Mouse (Mus musculus) gastrocnemius, postnatal 14 days (tissue): ENCODE data around the gene Smg5. TPM values are rescaled to one million over a fixed set of nuclear protein-coding genes. Genes with fewer than 3 reads are reported as not detected.
"Not testable (repeated sequence)": the region's sequence is repeated elsewhere in the genome, so short reads cannot be mapped to it uniquely, and the experiment has no call there.

Experiments used
- DNase-seq: peaks from one replicate; pipeline ENCODE4 v3.0.0; 2021; ENCODE audit warnings: mixed read lengths
- intact Hi-C: fragments of 180-260 bp; cut with DNase I; formaldehyde crosslinking; loops from one replicate; pipeline ENCODE4 v1.15.1; 2025; ENCODE audit warnings: low total_unique reads
- total RNA-seq, 2 experiments: library from RNA; stranded (reverse); gene quantifications; 2 replicates each; pipeline ENCODE4 v1.2.3; 2021

The Smg5 gene
- total RNA-seq, 2 experiments from 2014 or later = 29.2 to 32.4 TPM

DNA sequence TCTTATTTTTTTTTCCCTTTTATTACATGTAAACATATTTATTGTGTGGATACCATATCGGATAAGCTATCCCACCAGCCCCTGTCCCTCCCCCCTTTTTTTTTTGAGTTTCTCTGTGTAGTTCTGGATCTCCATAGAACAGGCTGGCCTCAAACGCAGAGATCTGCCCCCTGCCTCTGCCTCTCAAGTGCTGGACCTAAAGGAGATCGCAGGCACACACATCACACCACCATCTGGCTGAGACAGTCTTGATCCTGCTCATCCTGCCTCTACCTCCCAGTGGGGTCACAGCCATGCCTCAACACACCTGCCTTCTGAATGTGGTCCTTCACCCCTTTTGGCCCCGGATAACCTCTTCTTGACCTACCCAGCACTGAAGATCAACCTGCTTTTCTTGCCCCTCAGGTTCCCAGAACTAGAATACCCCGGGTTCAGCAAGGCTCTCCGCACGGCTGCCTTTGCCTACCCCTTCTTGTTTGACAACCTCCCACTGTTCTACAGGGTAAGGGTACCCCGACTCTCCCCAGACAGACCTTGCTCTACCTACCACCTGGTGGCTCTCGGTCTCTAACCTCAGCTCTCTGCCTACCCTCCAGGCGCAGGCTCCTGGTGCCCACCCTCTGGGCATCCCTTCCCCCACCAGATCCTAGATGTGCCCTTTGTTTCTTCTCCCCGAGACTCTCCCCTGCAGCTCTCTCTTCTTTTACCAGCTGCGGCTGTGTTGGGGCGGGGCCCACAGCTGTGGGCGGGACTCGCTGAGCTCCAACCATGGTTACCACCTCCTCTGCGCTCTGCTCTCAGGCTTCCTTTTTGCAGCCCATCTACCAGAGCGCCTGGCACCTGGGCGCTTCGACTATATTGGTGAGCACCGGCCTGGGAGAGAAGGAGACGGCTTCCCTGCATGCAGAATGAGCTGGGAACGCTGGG is 45.6 kb downstream of the Smg5 start:
- intact Hi-C loops, DNase-seq: not testable (repeated sequence)

DNA sequence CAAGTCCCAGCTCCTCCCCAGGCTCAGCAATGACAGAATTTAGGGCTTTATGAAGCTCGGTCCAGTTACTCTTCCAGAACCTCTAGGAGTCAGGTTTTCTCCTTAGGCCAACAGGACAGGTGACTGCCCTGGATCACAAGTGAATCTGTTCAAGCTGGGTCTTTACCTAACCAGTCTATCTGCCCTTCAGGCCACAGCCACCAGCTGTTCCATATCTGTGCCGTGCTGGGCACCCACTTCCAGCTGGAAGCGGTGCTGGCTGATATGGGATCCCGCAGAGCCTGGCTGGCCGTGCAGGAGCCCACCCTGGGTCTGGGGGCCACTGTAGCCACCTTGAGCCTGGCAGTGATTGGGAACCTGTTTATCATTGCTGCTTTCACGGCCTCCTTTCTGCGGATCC is 46.3 kb downstream of the Smg5 start:
- intact Hi-C loops, DNase-seq: not testable (repeated sequence)

DNA sequence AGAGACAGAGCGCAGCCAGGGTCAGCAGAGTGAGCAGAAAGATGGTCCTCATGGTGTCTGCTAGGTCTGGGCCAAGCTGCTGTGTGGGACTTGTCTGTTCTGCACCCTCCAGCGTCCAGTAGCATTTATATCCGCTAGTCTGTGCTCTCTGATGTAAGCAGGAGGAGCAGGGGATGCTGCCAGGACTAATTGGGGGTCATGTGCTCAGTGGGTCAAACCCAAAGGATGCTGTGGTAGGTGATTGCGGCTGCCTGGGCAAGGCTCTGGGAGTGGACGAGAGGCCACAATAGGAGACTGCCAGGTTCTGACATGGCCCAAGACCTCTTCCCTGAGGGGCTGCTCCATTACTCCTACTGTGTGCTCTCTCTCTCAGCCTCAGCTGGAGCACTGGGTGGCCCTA is 48.3 kb downstream of the Smg5 start, which contains the start of gene Bglap:
Gene Bglap, minus strand, starts transcription at position 101 of the 400 bp plus-strand sequence.
- no peak for DNase-seq
- intact Hi-C loops = no loop called here

DNA sequence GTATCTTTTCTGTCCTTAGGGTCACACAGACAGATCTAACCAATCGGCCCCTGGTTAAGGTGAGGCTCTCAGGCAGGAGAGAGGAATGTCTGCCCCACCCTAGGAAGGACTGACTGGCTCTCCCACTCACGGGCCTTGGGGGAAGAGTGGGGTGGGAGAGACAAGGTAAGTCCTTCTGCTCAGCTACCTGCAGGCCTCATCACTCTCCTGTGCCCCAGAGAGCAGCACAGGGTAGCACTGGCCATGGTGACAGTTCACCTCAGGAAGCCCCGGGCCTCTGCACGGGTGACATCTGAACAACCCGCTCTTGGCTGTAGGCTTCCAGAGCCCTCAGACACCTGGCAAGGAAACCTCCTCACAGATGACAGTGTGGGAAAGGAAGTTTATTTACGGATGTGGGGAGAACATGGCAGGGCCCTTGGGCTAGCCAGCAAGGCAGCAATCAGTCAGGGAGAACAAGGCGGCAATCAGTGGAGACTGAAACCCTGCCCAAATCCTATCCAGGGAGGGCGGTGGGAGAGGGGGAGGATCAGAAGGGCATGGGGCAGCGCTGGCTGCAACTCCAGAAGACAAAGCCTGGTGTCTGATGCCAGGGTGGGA is 57.8 kb downstream of the Smg5 start:
- no peak for DNase-seq
- intact Hi-C loops = no loop called here

DNA sequence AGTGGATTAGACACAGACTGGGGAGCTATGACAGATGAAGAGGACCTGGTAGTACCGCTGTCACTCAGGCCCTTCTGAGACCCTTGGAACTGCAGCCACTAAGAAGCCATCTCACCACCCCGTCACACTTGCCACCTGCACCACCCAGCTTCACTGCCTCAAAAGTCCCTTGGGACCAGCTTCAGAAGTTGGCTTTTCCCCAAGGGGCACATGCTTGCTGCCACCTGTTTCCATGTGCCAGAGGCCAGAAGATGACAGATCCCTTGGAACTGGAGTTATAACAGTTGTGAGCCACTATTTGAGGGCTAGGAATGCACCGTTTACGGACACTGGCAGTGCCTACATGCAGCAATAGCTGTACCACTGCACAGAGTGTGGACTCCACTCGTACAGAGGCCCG is 59.2 kb downstream of the Smg5 start:
- no peak for DNase-seq
- intact Hi-C loops = no loop called here

DNA sequence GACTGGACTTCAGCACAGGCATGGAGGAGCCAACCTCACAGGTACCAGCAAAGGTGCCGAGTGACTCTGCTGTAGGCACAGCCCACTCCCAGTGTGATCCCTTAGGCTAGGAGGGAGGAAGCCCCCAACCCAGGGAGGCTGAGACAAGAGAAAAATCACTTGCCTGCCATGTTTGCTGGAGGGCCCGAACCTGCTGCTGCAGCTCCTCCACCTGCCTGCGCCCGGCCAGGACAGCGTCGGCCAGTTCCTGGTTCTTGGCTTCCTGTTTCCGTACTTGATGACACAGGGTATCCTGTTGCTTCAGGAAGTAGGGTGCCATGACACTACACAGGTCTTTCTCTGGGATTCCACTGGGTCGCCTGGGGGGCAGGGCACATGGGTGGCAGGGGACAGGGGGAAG is 59.7 kb downstream of the Smg5 start:
- DNase-seq = no peak
- intact Hi-C loops = no loop called here

DNA sequence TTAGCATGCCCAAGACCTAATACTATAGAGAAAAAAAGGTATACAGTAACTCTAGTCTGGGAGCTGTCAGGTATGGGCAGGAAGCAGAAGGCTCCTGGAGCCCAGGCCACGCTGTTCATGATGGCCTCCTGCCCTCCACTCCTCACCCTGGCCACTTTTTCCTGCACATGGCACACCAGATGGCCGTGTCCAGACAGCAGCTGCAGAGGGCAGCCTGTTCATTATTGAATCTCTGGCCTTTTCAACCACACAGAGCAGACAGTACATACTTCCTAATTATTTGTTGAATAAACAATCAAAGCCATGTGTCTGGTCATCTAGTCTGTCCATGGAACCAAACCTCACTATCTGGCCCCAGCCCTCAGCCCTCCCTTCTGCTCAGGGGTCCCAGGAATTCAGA is 62.6 kb downstream of the Smg5 start:
- intact Hi-C loops = no loop called here

DNA sequence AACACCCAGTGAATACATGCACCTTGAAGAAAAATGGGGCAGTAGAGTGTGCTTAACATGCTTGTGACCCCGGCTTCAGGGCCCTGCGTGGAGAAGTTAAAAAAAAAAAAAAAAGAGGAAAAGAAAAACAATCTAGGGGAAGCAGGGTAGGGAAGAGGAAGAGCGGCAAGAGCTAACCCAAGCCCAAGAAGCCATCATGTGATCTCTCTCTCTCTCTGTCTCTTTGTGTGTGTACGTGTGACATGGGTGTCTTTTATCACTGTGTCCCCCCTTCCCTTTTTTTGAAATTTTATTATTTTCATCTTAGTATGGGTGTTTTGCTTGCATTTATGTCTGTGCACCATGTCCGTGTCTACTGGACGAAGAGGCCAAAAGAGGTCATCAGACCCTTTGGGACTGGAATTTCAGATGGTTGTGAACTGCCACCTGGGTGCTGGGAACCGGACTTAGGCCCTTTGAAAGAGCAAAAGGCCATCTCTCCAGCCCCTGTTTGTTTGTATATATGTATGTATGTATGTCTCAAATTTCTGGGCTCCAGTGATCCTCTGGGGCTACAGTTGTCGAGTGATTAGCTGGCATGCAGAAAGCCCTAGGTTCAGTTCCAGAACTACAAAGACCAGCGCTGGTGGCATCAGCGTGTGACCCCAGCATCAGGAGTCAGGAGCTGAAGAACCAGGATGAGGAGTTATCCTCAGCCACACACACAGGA is 67.6 kb downstream of the Smg5 start:
- intact Hi-C loops = no loop called here
- DNase-seq = no peak

More for the DNA sequence above, 62.6 kb downstream of the Smg5 start:
- no peak for DNase-seq

DNA sequence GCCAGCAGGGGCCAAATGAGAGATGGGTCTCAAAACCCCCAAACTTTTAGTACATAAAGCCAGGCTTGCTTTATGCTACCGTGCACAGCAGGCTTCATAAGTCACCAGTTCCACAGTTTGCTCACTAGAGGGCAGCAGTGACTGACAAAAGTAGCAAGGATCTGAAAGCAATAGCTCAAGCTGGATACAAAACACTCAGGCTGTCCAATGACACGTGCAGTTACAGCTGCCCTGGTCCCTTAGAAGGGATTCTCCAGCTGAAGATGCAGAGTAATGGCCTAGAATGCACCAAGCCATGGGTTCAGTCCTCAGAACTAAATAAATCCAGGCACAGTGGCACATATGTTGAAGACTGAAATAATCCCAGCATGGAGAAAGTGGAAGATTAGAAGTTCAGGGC is 71.0 kb downstream of the Smg5 start:
- intact Hi-C loops = loop anchor here (2.0 to 5.0 kb wide), 2 partner anchors 62 to 115 kb away; no protein-coding TSS in a partner anchor
- DNase-seq = peak; percentile 53

DNA sequence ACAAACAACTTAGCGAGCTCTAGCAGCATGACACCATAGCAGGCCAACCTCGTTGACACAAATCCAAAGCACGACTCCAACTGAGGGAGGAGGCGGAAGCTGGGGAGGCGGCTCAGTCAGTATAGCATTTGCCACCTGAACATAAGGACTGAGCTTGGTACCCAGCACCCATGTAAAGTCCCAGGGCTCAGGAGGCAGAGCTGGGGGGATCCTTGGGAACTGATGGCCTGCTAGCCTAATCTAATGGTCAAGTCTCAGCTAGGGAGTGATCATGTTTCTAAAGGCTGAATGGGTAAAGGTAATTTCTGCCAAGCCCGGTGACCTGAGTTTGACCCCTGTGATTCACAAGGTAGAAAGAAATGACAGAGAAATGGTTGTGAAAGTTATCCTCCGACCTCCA is 71.5 kb downstream of the Smg5 start:
- intact Hi-C loops = loop anchor here (2.0 to 5.0 kb wide), 2 partner anchors 61 to 115 kb away; no protein-coding TSS in a partner anchor
- no peak for DNase-seq

DNA sequence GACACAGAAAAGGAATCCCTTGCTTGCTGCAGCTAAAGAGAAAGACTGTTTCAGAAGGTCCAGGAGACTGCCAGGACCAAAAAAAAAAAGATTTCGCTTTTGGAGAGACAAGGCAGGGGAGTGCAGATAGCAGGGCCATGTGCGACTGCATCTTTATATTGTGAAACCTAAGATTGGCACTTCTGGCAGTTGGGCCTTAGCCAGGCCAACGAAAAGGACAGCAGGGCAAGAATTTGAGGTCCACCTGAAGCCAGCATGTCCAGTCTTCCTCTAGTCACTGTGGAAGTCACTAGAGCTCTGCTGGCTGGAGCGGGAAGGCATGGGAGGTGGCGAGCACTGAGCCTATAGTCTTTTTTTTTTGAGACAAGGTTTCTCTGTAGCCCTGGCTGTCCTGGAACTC is 72.9 kb downstream of the Smg5 start:
- DNase-seq = no peak
- intact Hi-C loops = loop anchor here (5.0 kb wide), 1 partner anchor 113 kb away; no protein-coding TSS in a partner anchor

DNA sequence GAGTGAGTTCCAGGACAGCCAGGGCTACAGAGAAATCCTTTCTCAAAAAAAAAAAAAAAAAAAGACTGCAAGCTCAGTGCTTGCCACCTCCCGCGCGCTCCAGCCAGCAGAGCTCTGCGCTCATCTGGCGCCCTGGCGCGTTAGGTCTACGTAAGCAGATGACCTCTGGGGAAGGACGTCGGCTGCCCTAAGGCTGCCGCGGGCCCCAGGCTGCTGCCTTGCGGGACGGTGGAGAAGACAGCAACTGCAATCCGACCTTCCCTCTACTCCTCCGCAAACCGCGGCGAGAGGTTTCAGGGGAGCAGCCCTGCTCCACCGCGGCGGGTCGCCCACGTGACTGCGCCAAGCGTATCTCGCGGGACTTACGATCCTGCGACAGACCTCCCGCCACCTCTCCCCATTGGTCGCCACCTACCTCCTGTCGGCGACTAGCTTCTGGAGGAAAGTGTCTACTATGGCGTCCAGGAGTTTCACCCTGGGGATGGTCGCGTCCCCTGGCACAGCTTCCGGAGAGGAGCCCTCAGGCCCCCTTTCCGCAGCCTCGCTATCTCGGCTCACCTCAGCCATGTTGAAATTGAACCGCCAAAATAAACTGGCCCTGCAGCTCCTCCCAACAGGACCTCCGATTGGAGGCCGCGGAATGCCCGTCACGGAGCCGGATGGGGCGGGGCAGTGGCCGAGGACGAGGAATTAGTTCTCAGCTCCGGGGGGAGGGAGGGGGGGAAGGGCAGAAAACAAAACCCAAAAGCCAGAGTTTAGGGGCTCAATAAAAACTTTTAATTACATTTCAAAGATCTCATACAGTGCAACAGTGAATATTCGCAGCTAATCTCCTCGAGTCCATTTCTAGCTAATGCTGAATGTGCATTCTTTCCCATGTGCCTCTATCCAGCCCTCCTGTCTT is 73.9 kb downstream of the Smg5 start, which contains the start of gene Pmf1:
Gene Pmf1, minus strand, starts transcription at position 591 of the 904 bp plus-strand sequence.
- DNase-seq = peak; percentile 96
- intact Hi-C loops = loop anchor here (5.0 kb wide), 1 partner anchor 112 kb away; no protein-coding TSS in a partner anchor

DNA sequence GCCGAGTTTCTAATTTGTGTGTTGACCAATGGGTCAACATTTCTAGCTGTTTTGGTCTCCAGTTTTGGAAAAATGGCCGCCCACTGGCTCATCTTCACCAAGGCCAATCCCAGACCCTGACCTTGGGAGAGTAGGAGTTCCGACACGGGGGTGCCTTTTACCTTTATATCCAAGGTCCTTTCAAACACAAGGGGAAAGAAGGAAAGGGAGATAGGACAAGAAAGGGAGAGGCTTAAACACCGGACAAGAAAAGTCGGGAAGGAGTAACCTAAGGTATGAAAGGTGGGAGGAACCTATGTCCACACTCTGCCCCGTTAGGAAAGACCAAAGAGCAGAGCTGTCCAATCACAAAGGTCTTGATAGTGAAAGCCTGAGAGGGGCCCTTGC is 74.6 kb downstream of the Smg5 start:
- intact Hi-C loops = no loop called here
- DNase-seq = no peak

DNA sequence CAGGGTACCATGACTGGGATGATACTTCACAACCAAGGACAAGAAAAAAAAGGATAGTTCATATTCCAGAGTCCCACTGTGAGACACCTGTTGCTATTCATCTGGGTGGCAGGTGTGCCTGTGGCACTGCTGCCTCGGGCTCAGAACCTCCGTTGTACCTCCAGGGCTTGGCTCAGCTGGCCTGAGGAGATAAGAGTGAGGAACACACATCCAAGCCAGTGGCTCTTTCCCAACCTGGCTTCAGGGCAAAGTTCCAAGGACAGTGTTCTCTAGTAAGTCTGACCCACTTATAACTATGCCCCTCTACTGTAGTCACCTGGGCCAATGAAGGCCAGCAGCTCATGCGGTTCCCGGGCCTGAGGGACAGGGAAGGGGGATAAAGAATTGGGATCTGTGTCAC is 75.6 kb downstream of the Smg5 start:
- DNase-seq = no peak
- intact Hi-C loops = no loop called here

Other genes starting within 250 kb of the Smg5 start
- gene Mef2d, start 193.9 kb upstream of the Smg5 start, total RNA-seq = 100 to 1,000 TPM; 136 to 137 TPM
- gene Rhbg, start 81.6 kb upstream of the Smg5 start, total RNA-seq = not detected
- under 1 TPM; 0.35 to 0.44 TPM for gene Gm38392, start 49.0 kb upstream of the Smg5 start, total RNA-seq
- 1 to 10 TPM; 5.8 to 8.5 TPM for gene Tsacc, start 39.3 kb upstream of the Smg5 start, total RNA-seq
- 100 to 1,000 TPM; 132 to 151 TPM for gene Cct3, start 39.1 kb upstream of the Smg5 start, total RNA-seq
- 10 to 100 TPM; 50.4 to 52.3 TPM for gene Glmp, start 11.2 kb upstream of the Smg5 start, total RNA-seq
- 1 to 10 TPM; 1.8 to 2.1 TPM for gene Tmem79, start 112 bp upstream of the Smg5 start, total RNA-seq
- gene Paqr6, start 28.3 kb downstream of the Smg5 start, total RNA-seq = 1 to 10 TPM in 1 of 2 experiments, under 1 TPM in 1; 0.22 to 1.5 TPM
- gene Bglap3, start 36.5 kb downstream of the Smg5 start, total RNA-seq = not detected
- gene Bglap2, start 42.4 kb downstream of the Smg5 start, total RNA-seq = not detected
- gene Bglap, start 48.2 kb downstream of the Smg5 start, total RNA-seq = not detected
- gene Pmf1, start 74.1 kb downstream of the Smg5 start, total RNA-seq = 10 to 100 TPM; 30.1 to 31.9 TPM
- 10 to 100 TPM; 11.4 to 11.9 TPM for gene Slc25a44, start 88.9 kb downstream of the Smg5 start, total RNA-seq
- gene Sema4a, start 124.9 kb downstream of the Smg5 start, total RNA-seq = 1 to 10 TPM; 2.1 to 2.2 TPM
- 100 to 1,000 TPM; 125 to 161 TPM for gene Lmna, start 173.7 kb downstream of the Smg5 start, total RNA-seq
- gene Mex3a, start 196.1 kb downstream of the Smg5 start, total RNA-seq = 1 to 10 TPM in 1 of 2 experiments, under 1 TPM in 1; 0.64 to 1.6 TPM
- gene Rab25, start 212.0 kb downstream of the Smg5 start, total RNA-seq = not detected
- gene Lamtor2, start 216.8 kb downstream of the Smg5 start, total RNA-seq = 10 to 100 TPM; 78.3 to 80.4 TPM
- gene Ubqln4, start 217.5 kb downstream of the Smg5 start, total RNA-seq = 10 to 100 TPM; 42.0 to 45.5 TPM
- gene Ssr2, start 239.6 kb downstream of the Smg5 start, total RNA-seq = 10 to 100 TPM; 80.7 to 98.2 TPM